Mouse (Mus musculus): ENCODE measurements around the gene Cdk14.

DNA sequence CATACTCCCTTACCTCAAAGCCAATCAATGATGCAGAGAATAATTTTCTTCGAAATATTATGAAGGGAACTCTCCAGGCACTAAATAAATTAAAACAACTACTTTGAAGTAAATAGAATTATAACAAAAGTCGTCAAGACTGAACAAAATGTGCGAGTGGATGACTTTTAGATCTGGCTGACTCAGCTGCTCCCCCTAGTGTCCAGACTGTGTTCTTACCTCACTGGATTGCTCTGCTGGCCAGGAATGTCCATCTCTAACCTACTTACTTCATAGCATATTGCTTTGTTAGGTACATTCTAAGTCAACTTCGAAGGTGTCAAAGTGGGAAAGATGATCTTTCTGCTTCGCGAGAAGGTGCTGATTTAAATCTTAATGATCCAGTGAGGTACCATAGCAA lies 501.7 kb downstream of the Cdk14 start:
- TF ChIP-seq CTCF (IDR thresholded peaks at IDR 0.05; ENCODE audit: low read depth) (peak; percentile 80), EP300 (IDR thresholded peaks at IDR 0.05; ENCODE audit: low read depth) (no peak)
